Mouse (Mus musculus): ENCODE data around the gene Gdf11.

DNA sequence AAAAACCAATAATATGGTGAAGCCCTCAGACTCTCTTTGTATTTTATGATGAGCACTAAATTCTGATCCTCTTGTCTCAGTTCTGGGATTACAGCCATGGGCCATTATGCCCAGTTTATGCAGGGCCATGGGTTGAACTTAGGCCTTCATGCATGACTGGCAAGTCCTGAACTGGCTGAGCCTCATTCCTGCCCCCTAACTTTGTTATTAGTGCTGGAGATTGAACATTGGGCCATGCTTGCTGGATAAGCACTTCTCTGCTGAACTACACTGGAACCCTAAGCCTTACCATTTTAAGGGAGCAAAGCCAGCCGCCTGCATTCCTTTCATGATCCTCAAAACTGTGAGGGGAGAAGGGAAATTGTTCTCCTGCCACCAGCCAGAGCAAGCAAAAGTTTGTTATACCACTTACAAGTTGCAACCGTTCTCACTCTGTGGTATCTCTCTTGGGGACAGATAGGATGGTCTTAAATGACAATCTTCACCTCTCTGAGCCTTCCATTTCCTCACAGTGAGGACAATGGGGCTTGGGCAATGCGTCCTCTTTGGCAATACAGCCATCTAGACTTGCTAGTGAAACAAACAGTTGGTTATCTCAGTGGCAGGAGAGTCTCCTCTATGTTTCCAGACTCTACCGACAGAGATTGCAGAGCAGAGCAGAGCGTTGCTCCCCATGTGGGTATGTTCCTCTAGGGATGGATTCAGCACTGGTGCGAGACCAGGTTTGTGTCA, 8.4 kb upstream of the Gdf11 start:
- TF ChIP-seq POLR2A (IDR thresholded peaks at IDR 0.05; ENCODE audit: low read depth, low read length), result no peak
- no peak for TF ChIP-seq CTCF (IDR thresholded peaks at IDR 0.05; ENCODE audit: extremely low read depth, insufficient read length, insufficient replicate concordance, low read depth, low read length)
